Mouse (Mus musculus) E14TG2a.4 (cell line): Measurements from ENCODE around the gene Fcgr1.

Experiments used
- H3K27me3 ChIP-seq: 2 replicates; pipeline ENCODE4 v1.6.1; 2014; ENCODE audit warnings: low read length, control low read depth; ENCODE audit not compliant: insufficient read depth
- H3K36me3 ChIP-seq: 2 replicates; pipeline ENCODE4 v1.6.1; 2014; ENCODE audit warnings: low read length, control low read depth; ENCODE audit not compliant: insufficient read depth
- H3K4me1 ChIP-seq: replicated peaks from 2 replicates; pipeline ENCODE4 v1.6.1; 2014; ENCODE audit warnings: low read depth, low read length, control low read depth
- H3K4me3 ChIP-seq: replicated peaks from 2 replicates; pipeline ENCODE4 v1.5.1; 2014; ENCODE audit warnings: mild to moderate bottlenecking, low read length
- H3K9me3 ChIP-seq: 2 replicates; pipeline ENCODE4 v1.6.1; 2014; ENCODE audit warnings: low read length, control low read depth
- CTCF ChIP-seq: conservative IDR thresholded peaks from 2 replicates; pipeline ENCODE4 v1.5.1; 2014; ENCODE audit warnings: low read length
- NANOG ChIP-seq: IDR thresholded peaks from 2 replicates; pipeline ENCODE4 v1.6.1; 2014; ENCODE audit warnings: borderline replicate concordance, low read length, mixed read lengths
- POU5F1 ChIP-seq: IDR thresholded peaks from 2 replicates; pipeline ENCODE4 v1.6.1; 2014; ENCODE audit warnings: low read length, borderline replicate concordance

Gene Fcgr1

DNA sequence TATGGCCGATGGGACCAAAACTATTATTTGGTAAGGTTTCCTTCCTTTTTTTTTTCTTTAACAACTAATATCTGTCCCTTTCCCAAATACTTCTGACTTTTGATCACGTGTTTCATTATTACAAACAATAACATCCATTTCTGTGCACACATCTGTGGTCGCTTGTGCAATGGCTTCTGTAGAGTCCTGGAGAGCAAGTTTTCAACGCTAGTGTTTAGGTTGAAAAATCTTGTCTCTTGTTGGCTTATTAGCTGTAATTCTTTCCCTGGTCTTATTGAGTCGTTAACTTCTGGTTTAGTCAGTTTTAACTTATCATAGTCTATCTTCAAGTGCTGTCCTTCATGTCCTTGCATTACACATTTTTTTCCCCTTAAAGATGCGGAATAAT, 41.4 kb upstream of the Fcgr1 start:
- TF ChIP-seq POU5F1 (no peak), CTCF (no peak), NANOG (no peak)
- Histone ChIP-seq H3K36me3 (no peaks in the 10 kb centered on the region), H3K4me3 (no peak overlapping the region), H3K9me3 (peaks cover 13% of the 10 kb centered on the region; the same call in 1 of the 2 replicates), H3K27me3 (peaks cover 22% of the 10 kb centered on the region), H3K4me1 (peaks cover 87% of the 10 kb centered on the region)

- H3K27me3 ChIP-seq = peaks cover 22% of the 10 kb centered on the region
- peak overlapping the region; percentile 63 for H3K4me3 ChIP-seq
- H3K36me3 ChIP-seq = no peaks in the 10 kb centered on the region
- TF ChIP-seq CTCF (no peak), POU5F1 (no peak), NANOG (no peak)
- peaks cover 94% of the 10 kb centered on the region for H3K4me1 ChIP-seq
- H3K9me3 ChIP-seq = peaks cover 14% of the 10 kb centered on the region; the same call in 1 of the 2 replicates
These were observed 40.7 kb upstream of the Fcgr1 start for GRCm38 (mm10) chr3:96334175-96335162.

DNA sequence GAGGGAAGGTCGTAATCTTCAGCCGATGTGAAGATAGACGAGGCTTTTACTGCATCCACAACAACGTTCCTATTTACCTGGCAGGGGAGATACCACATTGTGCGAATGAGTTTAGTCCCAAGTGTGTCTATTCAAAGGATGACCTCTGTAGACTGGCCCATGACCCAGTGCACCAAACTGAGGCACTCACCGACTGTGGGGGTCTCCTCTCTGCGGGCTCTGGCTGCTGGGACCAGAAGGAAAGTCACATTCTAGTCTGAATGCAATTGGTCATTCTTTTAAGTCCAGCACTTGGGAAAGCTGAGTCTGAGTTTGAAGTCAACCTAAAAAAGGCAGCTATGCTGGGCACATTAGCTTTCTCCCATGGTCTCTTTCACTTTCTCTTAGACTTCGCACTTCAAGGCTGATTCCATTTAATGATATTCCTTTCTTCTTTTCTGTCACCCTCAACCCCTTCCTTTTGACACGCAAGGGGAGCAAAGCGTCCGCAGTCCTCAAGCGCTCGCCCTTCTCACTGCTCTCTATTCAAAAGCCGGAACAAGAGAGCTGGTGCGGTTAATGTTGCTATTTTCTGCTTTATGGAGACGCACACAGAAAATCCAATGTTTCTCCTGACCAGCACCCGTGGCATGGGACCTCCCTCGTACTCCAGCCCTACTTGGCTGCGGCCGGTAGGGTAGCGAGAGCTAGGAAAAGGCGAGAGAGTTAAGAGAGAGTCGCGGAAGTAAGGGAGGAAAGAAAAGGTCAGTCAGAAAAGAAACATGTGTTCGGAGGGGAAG, 39.8 kb upstream of the Fcgr1 start:
- Histone ChIP-seq H3K4me1 (peaks cover 94% of the 10 kb centered on the region), H3K36me3 (no peaks in the 10 kb centered on the region), H3K4me3 (peak overlapping the region; percentile 63), H3K27me3 (peaks cover 18% of the 10 kb centered on the region), H3K9me3 (peaks cover 14% of the 10 kb centered on the region; the same call in 1 of the 2 replicates)
- TF ChIP-seq NANOG (no peak), POU5F1 (no peak), CTCF (no peak)

- Histone ChIP-seq H3K4me3 (peak overlapping the region; percentile 63), H3K4me1 (peaks cover 86% of the 10 kb centered on the region), H3K9me3 (peaks cover 14% of the 10 kb centered on the region; the same call in 1 of the 2 replicates), H3K27me3 (peaks cover 18% of the 10 kb centered on the region), H3K36me3 (no peaks in the 10 kb centered on the region)
- TF ChIP-seq NANOG (no peak), CTCF (no peak), POU5F1 (no peak)
These were observed 39.0 kb upstream of the Fcgr1 start for GRCm38 (mm10) chr3:96332631-96333395.

DNA sequence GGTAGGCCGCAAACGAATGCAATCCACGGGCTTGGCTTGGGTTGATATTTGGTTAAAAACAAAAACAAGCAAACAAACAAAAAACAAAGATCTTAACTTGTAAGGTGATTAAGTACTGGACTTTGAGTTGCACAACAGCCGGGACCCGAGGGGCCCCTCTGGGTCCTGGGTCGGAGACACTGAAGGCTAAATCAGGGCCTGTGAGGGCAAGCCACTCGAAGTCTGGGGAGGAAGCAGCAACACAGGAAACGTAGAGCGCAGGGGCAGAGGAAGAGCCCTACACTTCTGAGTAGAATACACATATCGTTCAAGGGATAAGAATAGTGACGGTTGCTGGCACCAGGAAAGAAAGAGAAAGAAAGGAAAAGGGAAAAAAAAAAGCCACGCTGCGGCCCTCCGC, 38.2 kb upstream of the Fcgr1 start:
- Histone ChIP-seq H3K4me1 (peaks cover 82% of the 10 kb centered on the region), H3K9me3 (peaks cover 14% of the 10 kb centered on the region; the same call in 1 of the 2 replicates), H3K36me3 (no peaks in the 10 kb centered on the region), H3K27me3 (peaks cover 18% of the 10 kb centered on the region), H3K4me3 (peak overlapping the region; percentile 63)
- TF ChIP-seq NANOG = no peak
- no peak for TF ChIP-seq POU5F1
- TF ChIP-seq CTCF = no peak

GRCm38 (mm10) chr3:96331438-96331837, 37.7 kb upstream of the Fcgr1 start:
- Histone ChIP-seq H3K4me1 (peaks cover 81% of the 10 kb centered on the region), H3K27me3 (peaks cover 18% of the 10 kb centered on the region), H3K36me3 (no peaks in the 10 kb centered on the region), H3K9me3 (peaks cover 14% of the 10 kb centered on the region; the same call in 1 of the 2 replicates), H3K4me3 (no peak overlapping the region)
- TF ChIP-seq CTCF = no peak
- no peak for TF ChIP-seq POU5F1
- TF ChIP-seq NANOG = no peak

DNA sequence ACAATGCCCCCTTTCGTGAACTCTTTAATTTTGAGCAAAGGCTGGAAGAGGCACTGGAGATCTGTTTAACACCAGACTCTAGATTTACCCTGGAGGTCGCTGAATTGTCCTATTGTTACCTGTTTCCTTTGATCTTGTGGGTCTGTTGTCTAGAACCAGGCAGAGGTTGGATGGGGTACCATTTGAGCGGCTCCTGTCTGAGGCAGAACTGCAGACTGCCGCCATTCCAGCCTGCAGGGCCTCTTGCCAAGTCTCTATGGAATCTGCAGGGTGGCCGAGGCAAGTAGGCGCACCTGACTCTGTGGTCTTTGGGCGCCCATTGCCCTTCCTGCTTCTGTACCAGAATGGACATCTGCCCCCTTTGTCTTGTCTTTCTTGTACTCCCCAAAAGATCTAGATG, 36.8 kb upstream of the Fcgr1 start:
- Histone ChIP-seq H3K36me3 (no peaks in the 10 kb centered on the region), H3K27me3 (peaks cover 18% of the 10 kb centered on the region), H3K4me3 (no peak overlapping the region), H3K9me3 (peaks cover 14% of the 10 kb centered on the region; the same call in 1 of the 2 replicates), H3K4me1 (peaks cover 74% of the 10 kb centered on the region)
- TF ChIP-seq NANOG (no peak), CTCF (no peak), POU5F1 (no peak)

GRCm38 (mm10) chr3:96330181-96330580, 36.4 kb upstream of the Fcgr1 start:
- peaks cover 14% of the 10 kb centered on the region; the same call in 1 of the 2 replicates for H3K9me3 ChIP-seq
- no peaks in the 10 kb centered on the region for H3K36me3 ChIP-seq
- H3K4me3 ChIP-seq = no peak overlapping the region
- peaks cover 18% of the 10 kb centered on the region for H3K27me3 ChIP-seq
- TF ChIP-seq NANOG (no peak), CTCF (no peak), POU5F1 (no peak)
- H3K4me1 ChIP-seq = peaks cover 69% of the 10 kb centered on the region
